In genomic region chr1:165484688-165485233, GRCm38 (mm10) we compare ENCODE assay signal across 22 mouse cellular contexts. TPM values are rescaled to one million over a fixed set of nuclear protein-coding genes. Genes with fewer than 3 reads are reported as not detected.
DNase-seq lines count a peak whose midpoint lies in the region; ATAC-seq and TF ChIP-seq lines count a peak whose summit lies in the region.
"Had no signal": no experiment of that assay in that cellular context is flagged by ENCODE, and none has a peak within 500 bp of the region (broad histone marks: within the 10 kb centered on the region; RNA-seq: fewer than 3 reads in every experiment).

Gene Adcy10, plus strand, starts transcription at chr1:165485183.

- TF ChIP-seq CTCF in testis, adult 2 months (IDR thresholded peaks at IDR 0.05; ENCODE audit: control insufficient read depth, insufficient read depth, insufficient replicate concordance, low read depth, low read length), result no peak

- 0 out of 2 replicates have a peak, but pooled peaks have one; percentile 12 for ATAC-seq in kidney, embryonic 15.5 days (replicated peaks; ENCODE audit: low FRiP score)
- ATAC-seq in kidney, embryonic 16.5 days (ENCODE audit: low FRiP score, low TSS enrichment), result no peak
- ATAC-seq in granulocyte monocyte progenitor cell, adult 5-6 weeks (replicated peaks; ENCODE audit: poor library complexity, severe bottlenecking), result peak; percentile 86
- ATAC-seq: forebrain, postnatal 0 days; Patski had no signal

- TF ChIP-seq POLR2A in testis, adult 2 months (IDR thresholded peaks at IDR 0.05; ENCODE audit: control insufficient read depth, low read depth, low read length), result peak; percentile 73; the same call in 1 of the 2 replicates

- H3K36me3 ChIP-seq in kidney, embryonic 15.5 days, result peaks cover 32% of the 10 kb centered on the region
- 0 out of 2 replicates have a peak, but pooled peaks cover 8% of the 10 kb centered on the region for H3K36me3 ChIP-seq in kidney, embryonic 16.5 days (ENCODE audit: insufficient read depth, low read length)
- H3K36me3 ChIP-seq in testis, adult 2 months (ENCODE audit: control insufficient read depth, insufficient read depth, low read length), result peaks cover 3% of the 10 kb centered on the region; the same call in 1 of the 2 replicates

- no peak for DNase-seq in testis, postnatal 10 days (ENCODE audit: low spot score)
- DNase-seq in spleen, postnatal 36 days (ENCODE audit: low spot score in 2 of 2), result no peak
- DNase-seq in spleen, adult 12 weeks (ENCODE audit: low spot score), result no peak
- no peak for DNase-seq in layer of hippocampus, adult 8-10 months (ENCODE audit: low spot score in 2 of 2)
- DNase-seq: B cell, adult 2 months; cerebellum, adult 8-10 months; forebrain, postnatal 0 days; heart, adult 2 months; kidney, adult 2 months; right cerebral cortex, postnatal 4 days had no signal

- no peaks in the 10 kb centered on the region for H3K4me1 ChIP-seq in kidney, embryonic 15.5 days
- no peaks in the 10 kb centered on the region for H3K4me1 ChIP-seq in kidney, embryonic 16.5 days (ENCODE audit: insufficient read depth, low read length)
- peaks cover 2% of the 10 kb centered on the region; the same call in 1 of the 2 replicates for H3K4me1 ChIP-seq in testis, adult 2 months (ENCODE audit: control insufficient read depth, insufficient read depth, low read length)
- H3K4me1 ChIP-seq: embryonic facial prominence, embryonic 12.5 days; heart, embryonic 15.5 days; lung, embryonic 15.5 days; midbrain, embryonic 12.5 days had no signal

- H3K4me3 ChIP-seq in kidney, embryonic 15.5 days (replicated peaks), result no peak within 1 kb of the TSS
- no peak within 1 kb of the TSS for H3K4me3 ChIP-seq in kidney, embryonic 16.5 days (ENCODE audit: low read length)
- H3K4me3 ChIP-seq in testis, adult 2 months (ENCODE audit: control insufficient read depth, low read depth, low read length), result peak within 1 kb of the TSS; percentile 81
- H3K4me3 ChIP-seq: embryonic facial prominence, embryonic 12.5 days; heart, adult 2 months; heart, embryonic 15.5 days; lung, embryonic 15.5 days; midbrain, embryonic 12.5 days had no signal

- H3K27ac ChIP-seq in kidney, embryonic 15.5 days, result no peak within 1 kb of the TSS
- no peak within 1 kb of the TSS for H3K27ac ChIP-seq in kidney, embryonic 16.5 days (ENCODE audit: low read length)
- peak within 1 kb of the TSS; percentile 93 for H3K27ac ChIP-seq in testis, adult 2 months (ENCODE audit: control insufficient read depth, insufficient read depth, low read depth, low read length)
- H3K27ac ChIP-seq: embryonic facial prominence, embryonic 12.5 days; heart, adult 2 months; heart, embryonic 15.5 days; lung, embryonic 15.5 days; midbrain, embryonic 12.5 days had no signal

- no peaks in the 10 kb centered on the region for H3K27me3 ChIP-seq in kidney, embryonic 15.5 days
- H3K27me3 ChIP-seq in kidney, embryonic 16.5 days (ENCODE audit: insufficient read depth, low read length), result no peaks in the 10 kb centered on the region
- no peaks in the 10 kb centered on the region for H3K27me3 ChIP-seq in testis, adult 2 months (ENCODE audit: control insufficient read depth, insufficient read depth, low read length)
- H3K27me3 ChIP-seq: embryonic facial prominence, embryonic 12.5 days; heart, embryonic 15.5 days; lung, embryonic 15.5 days; midbrain, embryonic 12.5 days; Patski had no signal

- H3K4me2 ChIP-seq in kidney, embryonic 15.5 days, result no peak within 1 kb of the TSS
- no peak within 1 kb of the TSS for H3K4me2 ChIP-seq in kidney, embryonic 16.5 days (replicated peaks; ENCODE audit: low read depth, low read length)
- H3K4me2 ChIP-seq: embryonic facial prominence, embryonic 12.5 days; heart, embryonic 15.5 days; lung, embryonic 15.5 days; midbrain, embryonic 12.5 days had no signal

- WGBS in kidney, embryonic 15.5 days, result 93% methylated on average over 8 of the region's 8 CpGs
- 95% methylated on average over 8 of the region's 8 CpGs for WGBS in kidney, embryonic 16.5 days

- no peak within 1 kb of the TSS for H3K9ac ChIP-seq in kidney, embryonic 15.5 days
- H3K9ac ChIP-seq in kidney, embryonic 16.5 days (replicated peaks; ENCODE audit: low read length), result no peak within 1 kb of the TSS
- H3K9ac ChIP-seq: embryonic facial prominence, embryonic 12.5 days; forebrain, postnatal 0 days; heart, embryonic 15.5 days; lung, embryonic 15.5 days; midbrain, embryonic 12.5 days had no signal

- H3K9me3 ChIP-seq in kidney, embryonic 15.5 days (replicated peaks), result no peaks in the 10 kb centered on the region
- H3K9me3 ChIP-seq in kidney, embryonic 16.5 days (ENCODE audit: low read length), result no peaks in the 10 kb centered on the region
- H3K9me3 ChIP-seq: embryonic facial prominence, embryonic 12.5 days; heart, embryonic 15.5 days; lung, embryonic 15.5 days; midbrain, embryonic 12.5 days had no signal

RNA-seq across cellular contexts. Expression of gene Adcy10, which starts in this region (rescaled TPM):
- 0.23 and 0.31 TPM in 2 replicates for polyA plus RNA-seq in kidney, embryonic 15.5 days (2015; fragmentation: Nextera tagmentation; extraction: Ambion mirVana)
- 0.06 and 0.39 TPM in 2 replicates for polyA plus RNA-seq in kidney, embryonic 16.5 days (2015; fragmentation: Nextera tagmentation; extraction: Ambion mirVana)
- polyA plus RNA-seq in testis, adult 2 months (2012; rRNA removed), result 82.5 and 86.7 TPM in 2 replicates
- 0.21 TPM in 1 of 2 replicates, not detected in the other for total RNA-seq in granulocyte monocyte progenitor cell, adult 5-6 weeks (2014; fragmentation: Nextera tagmentation)
- 0.93 TPM in 1 of 2 replicates, not detected in the other for total RNA-seq in granulocyte monocyte progenitor cell, adult 5-6 weeks (2017)
- total RNA-seq in layer of hippocampus, adult 8-10 months (2022), result under 1 TPM in 3 of 4 experiments, not detected in 1; 0.07 to 0.92 (median 0.78) TPM
- total RNA-seq: forebrain, postnatal 0 days; gastrocnemius, adult 18-20 months; hematopoietic stem cell, adult 5-6 weeks had no signal
- polyA plus RNA-seq: heart, embryonic 15.5 days; large intestine, adult 2 months; lung, embryonic 15.5 days had no signal

Comparison
In these comparisons a context has a peak if more than half of its experiments do, and no peak if none do; other contexts are left out.
1. RNA of gene Adcy10 (polyA plus RNA-seq): 82.5 to 86.7 TPM in testis, adult 2 months; 0.23 to 0.31 TPM in kidney, embryonic 15.5 days and 0.06 to 0.39 TPM in kidney, embryonic 16.5 days; every median in the first group is over 10 times any median in the second.
2. Peak in ATAC-seq in kidney, embryonic 15.5 days; RNA of the gene not detected or under 1 TPM.
3. Peak in ATAC-seq in granulocyte monocyte progenitor cell, adult 5-6 weeks; RNA of the gene not detected or under 1 TPM.